Mouse (Mus musculus): ENCODE measurements around the gene Hps5. TPM values are rescaled to one million over a fixed set of nuclear protein-coding genes. Genes with fewer than 3 reads are reported as not detected.
"Not testable (repeated sequence)": the region's sequence is repeated elsewhere in the genome, so short reads cannot be mapped to it uniquely, and the experiment has no call there.

Hps5 gene
- polyA plus RNA-seq, 1 experiment from 2014 or later: 10.0 TPM

DNA sequence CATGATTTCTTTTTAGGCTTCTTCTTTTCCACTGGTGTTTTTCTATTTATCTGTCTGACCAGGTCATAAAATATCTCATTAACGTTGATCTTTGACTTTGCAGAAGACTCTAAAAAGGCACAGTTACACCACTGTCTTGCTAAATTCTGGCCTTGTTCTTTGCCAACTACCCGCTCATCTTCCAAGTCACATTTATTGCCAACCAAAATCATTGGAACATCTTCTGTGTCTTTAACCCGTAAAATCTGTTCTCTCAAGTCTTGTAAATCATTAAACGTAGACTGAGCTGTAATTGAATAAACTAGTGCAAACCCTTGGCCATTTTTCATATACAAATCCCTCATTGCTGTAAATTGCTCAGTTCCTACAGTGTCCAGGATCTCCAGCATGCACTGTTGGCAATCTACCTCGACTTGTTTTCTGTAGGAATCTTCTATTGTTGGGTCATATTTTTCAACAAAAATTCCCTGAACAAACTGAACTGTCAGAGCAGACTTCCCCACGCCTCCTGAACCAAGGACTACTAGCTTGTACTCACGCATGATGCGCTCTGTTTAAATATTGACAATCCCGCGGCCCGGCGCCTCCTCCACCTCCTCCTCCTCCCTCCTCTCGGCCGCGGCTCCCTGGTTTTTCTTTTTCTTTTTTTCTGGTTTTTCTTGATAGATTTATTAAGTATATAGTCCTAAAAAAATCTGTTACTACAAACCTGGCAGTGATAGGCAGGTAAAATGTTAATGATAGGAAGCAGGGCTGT, 25.2 kb upstream of the Hps5 start:
- not testable (repeated sequence) for H3K9ac ChIP-seq (ENCODE audit: low read length); H3K4me3 ChIP-seq (ENCODE audit: control insufficient read depth in 1 of 2, insufficient read depth in 1 of 2, low read depth in 1 of 2, low read length in 2 of 2); ATAC-seq (ENCODE audit: insufficient number of reproducible peaks, insufficient read depth, low FRiP score, low read depth); H3K4me2 ChIP-seq (ENCODE audit: low read length); H3K27ac ChIP-seq (replicated peaks in 1 of 2; ENCODE audit: control insufficient read depth in 1 of 2, insufficient read depth in 1 of 2, low read depth in 2 of 2, low read length in 2 of 2); H3K4me1 ChIP-seq (ENCODE audit: control insufficient read depth in 2 of 2, insufficient read depth in 2 of 2, low read length in 2 of 2); H3K9me3 ChIP-seq (ENCODE audit: control insufficient read depth, low read length); H3K27me3 ChIP-seq (ENCODE audit: control insufficient read depth, insufficient read depth, low read length)
- 94% methylated on average over 15 of the region's 15 CpGs for whole genome bisulfite sequencing
- peaks cover 75% of the 10 kb centered on the region for H3K36me3 ChIP-seq (ENCODE audit: control insufficient read depth, insufficient read depth, low read length)

GRCm38 (mm10) chr7:46814012-46814411, 18.1 kb upstream of the Hps5 start:
- Histone ChIP-seq H3K27ac (replicated peaks in 1 of 2; ENCODE audit: control insufficient read depth in 1 of 2, insufficient read depth in 1 of 2, low read depth in 2 of 2, low read length in 2 of 2) (no peak overlapping the region), H3K4me3 (ENCODE audit: control insufficient read depth in 1 of 2, insufficient read depth in 1 of 2, low read depth in 1 of 2, low read length in 2 of 2) (no peak overlapping the region), H3K27me3 (ENCODE audit: control insufficient read depth, insufficient read depth, low read length) (no peaks in the 10 kb centered on the region), H3K9ac (ENCODE audit: low read length) (no peak overlapping the region), H3K9me3 (ENCODE audit: control insufficient read depth, low read length) (no peaks in the 10 kb centered on the region), H3K36me3 (ENCODE audit: control insufficient read depth, insufficient read depth, low read length) (peaks cover 97% of the 10 kb centered on the region), H3K4me2 (ENCODE audit: low read length) (no peak overlapping the region), H3K4me1 (ENCODE audit: control insufficient read depth in 2 of 2, insufficient read depth in 2 of 2, low read length in 2 of 2) (no peaks in the 10 kb centered on the region)
- 89% methylated on average over 4 of the region's 4 CpGs for WGBS
- no peak for ATAC-seq (ENCODE audit: insufficient number of reproducible peaks, insufficient read depth, low FRiP score, low read depth)

DNA sequence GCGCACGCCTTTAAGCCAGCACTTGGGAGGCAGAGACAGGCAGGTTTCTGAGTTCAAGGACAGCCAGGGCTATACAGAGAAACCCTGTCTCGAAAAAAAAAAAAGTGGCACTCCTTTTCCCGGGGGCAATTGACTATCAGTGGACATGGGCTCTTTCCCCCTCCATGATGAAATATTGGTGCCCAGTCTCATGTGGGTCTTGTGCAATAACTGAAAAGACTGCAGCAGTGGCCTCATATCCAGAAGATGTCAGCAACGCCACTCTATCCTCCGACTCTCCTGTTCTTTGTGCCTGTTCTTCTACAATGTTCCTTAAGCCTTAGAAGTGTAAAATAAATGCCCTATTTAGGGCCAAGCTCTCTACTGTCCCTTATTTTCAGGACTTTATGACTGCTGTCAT, 14.5 kb upstream of the Hps5 start:
- Histone ChIP-seq H3K9me3 (ENCODE audit: control insufficient read depth, low read length) (no peaks in the 10 kb centered on the region), H3K9ac (ENCODE audit: low read length) (no peak overlapping the region), H3K4me3 (ENCODE audit: control insufficient read depth in 1 of 2, insufficient read depth in 1 of 2, low read depth in 1 of 2, low read length in 2 of 2) (no peak overlapping the region), H3K4me2 (ENCODE audit: low read length) (no peak overlapping the region), H3K4me1 (ENCODE audit: control insufficient read depth in 2 of 2, insufficient read depth in 2 of 2, low read length in 2 of 2) (no peaks in the 10 kb centered on the region), H3K36me3 (ENCODE audit: control insufficient read depth, insufficient read depth, low read length) (peaks cover 96% of the 10 kb centered on the region), H3K27me3 (ENCODE audit: control insufficient read depth, insufficient read depth, low read length) (no peaks in the 10 kb centered on the region), H3K27ac (replicated peaks in 1 of 2; ENCODE audit: control insufficient read depth in 1 of 2, insufficient read depth in 1 of 2, low read depth in 2 of 2, low read length in 2 of 2) (no peak overlapping the region)
- 94% methylated on average over 6 of the region's 6 CpGs for WGBS
- ATAC-seq (ENCODE audit: insufficient number of reproducible peaks, insufficient read depth, low FRiP score, low read depth): no peak

- peaks cover 32% of the 10 kb centered on the region for H3K36me3 ChIP-seq (ENCODE audit: control insufficient read depth, insufficient read depth, low read length)
- peak overlapping the region; percentile 94 for H3K9ac ChIP-seq (ENCODE audit: low read length)
- H3K4me1 ChIP-seq (ENCODE audit: control insufficient read depth in 2 of 2, insufficient read depth in 2 of 2, low read length in 2 of 2): peaks cover 4 to 17% of the 10 kb centered on the region in 2 experiments
- peak overlapping the region; percentile 99 for H3K4me2 ChIP-seq (ENCODE audit: low read length)
- ATAC-seq (ENCODE audit: insufficient number of reproducible peaks, insufficient read depth, low FRiP score, low read depth): no peak
- H3K9me3 ChIP-seq (ENCODE audit: control insufficient read depth, low read length): no peaks in the 10 kb centered on the region
- no peaks in the 10 kb centered on the region for H3K27me3 ChIP-seq (ENCODE audit: control insufficient read depth, insufficient read depth, low read length)
- H3K4me3 ChIP-seq (ENCODE audit: control insufficient read depth in 1 of 2, insufficient read depth in 1 of 2, low read depth in 1 of 2, low read length in 2 of 2): peak overlapping the region; percentile 65 to 98
- 46% methylated on average over 6 of the region's 6 CpGs for WGBS
- no peak overlapping the region for H3K27ac ChIP-seq (replicated peaks in 1 of 2; ENCODE audit: control insufficient read depth in 1 of 2, insufficient read depth in 1 of 2, low read depth in 2 of 2, low read length in 2 of 2)
These were observed 915 bp upstream of the Hps5 start for GRCm38 (mm10) chr7:46796779-46797178.

- Histone ChIP-seq H3K4me3 (ENCODE audit: control insufficient read depth in 1 of 2, insufficient read depth in 1 of 2, low read depth in 1 of 2, low read length in 2 of 2) (peak overlapping the region; percentile 65 to 98), H3K9ac (ENCODE audit: low read length) (peak overlapping the region; percentile 94), H3K4me1 (ENCODE audit: control insufficient read depth in 2 of 2, insufficient read depth in 2 of 2, low read length in 2 of 2) (peaks cover 4 to 17% of the 10 kb centered on the region in 2 experiments), H3K36me3 (ENCODE audit: control insufficient read depth, insufficient read depth, low read length) (peaks cover 27% of the 10 kb centered on the region), H3K9me3 (ENCODE audit: control insufficient read depth, low read length) (no peaks in the 10 kb centered on the region), H3K4me2 (ENCODE audit: low read length) (peak overlapping the region; percentile 99), H3K27me3 (ENCODE audit: control insufficient read depth, insufficient read depth, low read length) (no peaks in the 10 kb centered on the region), H3K27ac (replicated peaks in 1 of 2; ENCODE audit: control insufficient read depth in 1 of 2, insufficient read depth in 1 of 2, low read depth in 2 of 2, low read length in 2 of 2) (peak overlapping the region in 1 of 2 experiments; percentile 91; a peak in 2 of 4 replicates)
- under 1% methylated on average over 29 of the region's 31 CpGs for WGBS
- ATAC-seq (ENCODE audit: insufficient number of reproducible peaks, insufficient read depth, low FRiP score, low read depth): peak; percentile 8; the same call in 1 of the 2 replicates
These were observed 379 bp upstream of the Hps5 start for GRCm38 (mm10) chr7:46796206-46796679.

DNA sequence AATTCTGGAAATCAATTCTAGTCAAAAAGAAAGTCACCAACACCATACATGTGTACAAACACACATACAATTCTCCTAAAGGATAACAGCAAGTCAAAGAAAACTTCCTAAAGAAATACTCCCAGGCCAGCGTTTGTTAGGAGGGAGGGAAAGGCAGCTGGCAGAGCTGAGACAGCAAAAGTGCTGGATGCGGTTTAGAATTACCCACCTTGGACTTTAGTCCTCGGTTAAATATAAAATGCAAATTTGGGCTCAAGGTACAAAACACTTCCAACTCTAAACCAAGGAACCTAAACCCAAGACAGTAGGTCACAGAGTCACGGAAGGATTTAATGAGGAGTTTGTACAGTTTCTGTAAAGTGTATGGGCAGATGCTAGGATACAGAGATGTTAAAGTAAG, 2.0 kb downstream of the Hps5 start:
- no peaks in the 10 kb centered on the region for H3K27me3 ChIP-seq (ENCODE audit: control insufficient read depth, insufficient read depth, low read length)
- no peaks in the 10 kb centered on the region for H3K9me3 ChIP-seq (ENCODE audit: control insufficient read depth, low read length)
- H3K27ac ChIP-seq (replicated peaks in 1 of 2; ENCODE audit: control insufficient read depth in 1 of 2, insufficient read depth in 1 of 2, low read depth in 2 of 2, low read length in 2 of 2): no peak overlapping the region
- WGBS: 81% methylated on average over 4 of the region's 4 CpGs
- H3K4me1 ChIP-seq (ENCODE audit: control insufficient read depth in 2 of 2, insufficient read depth in 2 of 2, low read length in 2 of 2): peaks cover 4 to 17% of the 10 kb centered on the region in 2 experiments
- H3K4me2 ChIP-seq (ENCODE audit: low read length): no peak overlapping the region
- peaks cover 27% of the 10 kb centered on the region for H3K36me3 ChIP-seq (ENCODE audit: control insufficient read depth, insufficient read depth, low read length)
- H3K4me3 ChIP-seq (ENCODE audit: control insufficient read depth in 1 of 2, insufficient read depth in 1 of 2, low read depth in 1 of 2, low read length in 2 of 2): no peak overlapping the region
- no peak for ATAC-seq (ENCODE audit: insufficient number of reproducible peaks, insufficient read depth, low FRiP score, low read depth)
- no peak overlapping the region for H3K9ac ChIP-seq (ENCODE audit: low read length)

DNA sequence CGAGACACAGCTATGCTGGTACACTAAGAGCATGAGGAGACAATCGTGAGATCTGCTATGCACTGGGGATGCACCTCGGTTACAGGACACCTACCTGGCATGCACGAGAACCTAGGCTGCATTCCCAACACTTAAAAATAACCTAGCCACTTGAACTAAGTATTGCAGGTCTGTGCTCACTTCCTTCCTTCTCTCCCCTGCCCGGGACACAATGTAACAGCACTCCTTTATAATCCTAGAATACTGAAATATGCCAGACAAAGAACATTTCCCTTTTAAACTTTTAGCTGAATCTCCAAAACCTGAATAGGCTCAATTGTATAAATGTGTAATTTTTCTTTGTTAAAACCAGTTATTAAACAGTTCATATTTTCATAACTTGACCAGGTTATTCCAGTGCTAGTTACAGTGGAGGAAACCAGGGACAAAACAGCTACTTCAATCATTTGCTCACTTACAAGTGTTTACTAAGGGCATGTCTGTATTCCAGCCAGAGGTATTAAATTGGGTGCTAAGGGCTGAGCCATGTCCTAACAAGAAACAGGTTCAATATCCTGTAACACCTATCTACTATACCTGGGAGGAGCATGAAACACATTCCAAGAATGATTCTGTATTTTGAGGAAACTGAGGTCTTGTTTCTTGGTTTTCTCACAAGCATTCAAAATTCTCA, 6.6 kb downstream of the Hps5 start:
- H3K9me3 ChIP-seq (ENCODE audit: control insufficient read depth, low read length): no peaks in the 10 kb centered on the region
- peaks cover 60% of the 10 kb centered on the region for H3K36me3 ChIP-seq (ENCODE audit: control insufficient read depth, insufficient read depth, low read length)
- no peaks in the 10 kb centered on the region for H3K4me1 ChIP-seq (ENCODE audit: control insufficient read depth in 2 of 2, insufficient read depth in 2 of 2, low read length in 2 of 2)
- WGBS: 72% methylated on average over 5 of the region's 5 CpGs
- H3K27me3 ChIP-seq (ENCODE audit: control insufficient read depth, insufficient read depth, low read length): no peaks in the 10 kb centered on the region
- H3K27ac ChIP-seq (replicated peaks in 1 of 2; ENCODE audit: control insufficient read depth in 1 of 2, insufficient read depth in 1 of 2, low read depth in 2 of 2, low read length in 2 of 2): no peak overlapping the region
- H3K4me3 ChIP-seq (ENCODE audit: control insufficient read depth in 1 of 2, insufficient read depth in 1 of 2, low read depth in 1 of 2, low read length in 2 of 2): no peak overlapping the region
- H3K4me2 ChIP-seq (ENCODE audit: low read length): no peak overlapping the region
- H3K9ac ChIP-seq (ENCODE audit: low read length): no peak overlapping the region
- ATAC-seq (ENCODE audit: insufficient number of reproducible peaks, insufficient read depth, low FRiP score, low read depth): no peak

Data from heart, embryonic 14.5 days (tissue).